17 mouse cellular contexts compared by ENCODE assay signal in the genomic region with DNA sequence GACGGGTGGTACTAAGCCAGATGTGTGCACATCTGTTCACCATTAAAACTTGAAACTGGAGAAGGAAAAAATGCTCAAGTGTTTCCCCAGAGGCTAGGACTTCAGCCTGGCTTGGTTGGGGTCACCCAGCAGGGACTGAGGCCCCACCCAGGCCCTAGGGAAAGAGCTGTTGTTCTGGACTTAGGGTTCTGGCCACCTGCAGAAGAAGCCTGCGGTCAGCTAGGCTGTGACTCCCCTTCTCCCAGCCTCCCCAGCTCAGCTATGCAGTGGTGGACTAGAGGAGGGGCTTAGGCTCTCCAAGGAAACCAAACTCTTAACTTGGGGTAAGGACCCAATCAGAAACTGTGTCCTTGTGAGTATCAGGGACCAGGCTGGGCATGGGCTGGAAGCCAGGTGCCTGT. TPM values are rescaled to one million over a fixed set of nuclear protein-coding genes. Genes with fewer than 3 reads are reported as not detected.
A peak's percentile ranks its signal among the peaks of the same experiment; 100 is the strongest.
DNase-seq lines count a peak whose midpoint lies in the region; ATAC-seq and TF ChIP-seq lines count a peak whose summit lies in the region.
"Had no signal": no experiment of that assay in that cellular context is flagged by ENCODE, and none has a peak within 500 bp of the region (broad histone marks: within the 10 kb centered on the region; RNA-seq: fewer than 3 reads in every experiment).

No protein-coding gene starts in this region.

- H3K9me3 ChIP-seq in heart, postnatal 0 days (replicated peaks; ENCODE audit: control insufficient read depth, low read length) = no peaks in the 10 kb centered on the region
- H3K9me3 ChIP-seq in intestine, embryonic 16.5 days (ENCODE audit: control insufficient read depth, low read length) = no peaks in the 10 kb centered on the region
- H3K9me3 ChIP-seq: forebrain, embryonic 13.5 days; heart, embryonic 12.5 days; liver, embryonic 12.5 days; midbrain, embryonic 13.5 days had no signal

- H3K4me3 ChIP-seq in heart, postnatal 0 days (ENCODE audit: low read depth, low read length) = no peak overlapping the region
- H3K4me3 ChIP-seq in heart, adult 2 months = no peak overlapping the region
- no peak overlapping the region for H3K4me3 ChIP-seq in intestine, embryonic 16.5 days (ENCODE audit: low read length)
- H3K4me3 ChIP-seq: forebrain, embryonic 13.5 days; heart, embryonic 12.5 days; liver, embryonic 12.5 days; midbrain, embryonic 13.5 days had no signal

- no peak for TF ChIP-seq POLR2A in heart, adult 2 months (IDR thresholded peaks at IDR 0.05; ENCODE audit: insufficient read depth, low read depth, low read length)

- H3K9ac ChIP-seq in heart, postnatal 0 days (replicated peaks; ENCODE audit: low read depth, low read length) = no peak overlapping the region
- H3K9ac ChIP-seq in heart, adult 2 months (ENCODE audit: low read depth, low read length) = no peak overlapping the region
- H3K9ac ChIP-seq in intestine, embryonic 16.5 days (ENCODE audit: low read depth, low read length) = no peak overlapping the region
- H3K9ac ChIP-seq: forebrain, embryonic 13.5 days; heart, embryonic 12.5 days; liver, embryonic 12.5 days; midbrain, embryonic 13.5 days had no signal

- no peak for TF ChIP-seq EP300 in heart, postnatal 0 days (IDR thresholded peaks at IDR 0.05; ENCODE audit: low read depth)
- TF ChIP-seq EP300 in heart, adult 2 months (IDR thresholded peaks at IDR 0.05; ENCODE audit: insufficient read depth, low read depth, low read length) = no peak

- ATAC-seq in heart, postnatal 0 days (ENCODE audit: insufficient read depth, low read depth) = peak; percentile 44; the same call in 1 of the 2 replicates
- 0 out of 2 replicates have a peak, but pooled peaks have one; percentile 16 for ATAC-seq in intestine, embryonic 16.5 days
- ATAC-seq: forebrain, embryonic 13.5 days; liver, embryonic 12.5 days; midbrain, embryonic 13.5 days had no signal

- intact Hi-C loops in heart, adult 2 months (cut with DNase I) = no loop called here

- H3K4me2 ChIP-seq in heart, postnatal 0 days (ENCODE audit: low read depth, low read length) = no peak overlapping the region
- H3K4me2 ChIP-seq in intestine, embryonic 16.5 days (ENCODE audit: low read depth, low read length) = no peak overlapping the region
- H3K4me2 ChIP-seq: forebrain, embryonic 13.5 days; heart, embryonic 12.5 days; liver, embryonic 12.5 days; midbrain, embryonic 13.5 days had no signal

- no peak overlapping the region for H3K27ac ChIP-seq in heart, postnatal 0 days (ENCODE audit: low read depth)
- H3K27ac ChIP-seq in heart, adult 2 months = no peak overlapping the region
- no peak overlapping the region for H3K27ac ChIP-seq in intestine, embryonic 16.5 days (ENCODE audit: low read length)
- H3K27ac ChIP-seq: forebrain, embryonic 13.5 days; liver, embryonic 12.5 days had no signal

- no peak for TF ChIP-seq CTCF in heart, postnatal 0 days (IDR thresholded peaks at IDR 0.05; ENCODE audit: low read depth)
- TF ChIP-seq CTCF in heart, adult 2 months (IDR thresholded peaks at IDR 0.05) = no peak

- no peak for DNase-seq in heart, postnatal 0 days (ENCODE audit: low spot score)
- DNase-seq in heart, adult 2 months = no peak
- DNase-seq in ovary, postnatal 36 days (ENCODE audit: low spot score) = peak; percentile 61
- DNase-seq in ovary, postnatal 14 days (ENCODE audit: low spot score) = no peak
- no peak for DNase-seq in testis, postnatal 14 days (ENCODE audit: low spot score)
- DNase-seq in liver = no peak
- DNase-seq: gastrocnemius, postnatal 14 days; lung, postnatal 36 days; right cerebral cortex, postnatal 4 days; thymus, postnatal 4 days had no signal

- 40% methylated on average over 2 of the region's 2 CpGs for WGBS in heart, postnatal 0 days
- 26% methylated on average over 2 of the region's 2 CpGs for WGBS in heart, adult 2 months
- WGBS in intestine, embryonic 16.5 days = 43% methylated on average over 2 of the region's 2 CpGs

- H3K36me3 ChIP-seq in heart, postnatal 0 days (replicated peaks; ENCODE audit: control insufficient read depth, insufficient read depth, low read length) = no peaks in the 10 kb centered on the region
- no peaks in the 10 kb centered on the region for H3K36me3 ChIP-seq in heart, adult 2 months (ENCODE audit: control insufficient read depth, insufficient read depth, low read length)
- H3K36me3 ChIP-seq in intestine, embryonic 16.5 days (ENCODE audit: control insufficient read depth, insufficient read depth, low read length) = no peaks in the 10 kb centered on the region
- H3K36me3 ChIP-seq: heart, embryonic 12.5 days; liver, embryonic 12.5 days; midbrain, embryonic 13.5 days had no signal

- no peaks in the 10 kb centered on the region for H3K79me2 ChIP-seq in heart, adult 2 months (replicated peaks; ENCODE audit: control insufficient read depth, insufficient read depth, low read length)

- H3K27me3 ChIP-seq in heart, postnatal 0 days (ENCODE audit: control insufficient read depth, insufficient read depth, low read length) = peaks cover 46% of the 10 kb centered on the region
- H3K27me3 ChIP-seq in heart, adult 2 months (ENCODE audit: control insufficient read depth, insufficient read depth, low read length) = no peaks in the 10 kb centered on the region; the same call in 1 of the 2 replicates
- H3K27me3 ChIP-seq in intestine, embryonic 16.5 days (replicated peaks; ENCODE audit: control insufficient read depth, insufficient read depth, low read length) = no peaks in the 10 kb centered on the region
- H3K27me3 ChIP-seq: forebrain, embryonic 13.5 days; Patski had no signal

- H3K4me1 ChIP-seq in heart, postnatal 0 days (ENCODE audit: control insufficient read depth, insufficient read depth) = no peaks in the 10 kb centered on the region
- peaks cover 1% of the 10 kb centered on the region; the same call in 1 of the 2 replicates for H3K4me1 ChIP-seq in heart, adult 2 months (ENCODE audit: control insufficient read depth, insufficient read depth, low read length)
- H3K4me1 ChIP-seq in intestine, embryonic 16.5 days (ENCODE audit: control insufficient read depth, insufficient read depth, low read length) = peaks cover 19% of the 10 kb centered on the region
- H3K4me1 ChIP-seq: liver, embryonic 12.5 days had no signal

RNA-seq across cellular contexts. Expression of a gene that starts 17.3 kb away (rescaled TPM):
- total RNA-seq in heart, postnatal 0 days (2014; rRNA removed; ENCODE audit: low replicate concordance) = not detected in 2 replicates
- 0.25 TPM in 1 of 2 replicates, not detected in the other for polyA plus RNA-seq in heart, postnatal 0 days (2015; fragmentation: Nextera tagmentation; extraction: Ambion mirVana)
- not detected for total RNA-seq in heart, adult 2 months (2021)
- polyA plus RNA-seq in heart, adult 2 months (2012; rRNA removed) = 1.3 TPM in 1 of 2 replicates, not detected in the other
- polyA plus RNA-seq in intestine, embryonic 16.5 days (2015; fragmentation: Nextera tagmentation; extraction: Ambion mirVana) = 0.39 and 0.82 TPM in 2 replicates
- total RNA-seq: gastrocnemius, postnatal 14 days; neutrophil, adult 5-6 weeks had no signal
- polyA plus RNA-seq: heart, embryonic 12.5 days; liver, embryonic 12.5 days had no signal
